Mouse (Mus musculus) adrenal gland, postnatal 14 days (tissue): Measurements from ENCODE around the gene Rimkla. TPM values are rescaled to one million over a fixed set of nuclear protein-coding genes. Genes with fewer than 3 reads are reported as not detected.
"Not testable (repeated sequence)": the region's sequence is repeated elsewhere in the genome, so short reads cannot be mapped to it uniquely, and the experiment has no call there.

Source experiments
- DNase-seq: peaks from one replicate; pipeline ENCODE4 v3.0.0; 2021; ENCODE audit warnings: mixed read lengths
- long read RNA-seq, 2 experiments: library from polyadenylated mRNA; stranded (forward); transcript quantifications; one replicate each; pipeline ENCODE4 v2.0.0; 2021
- total RNA-seq: library from RNA; stranded (reverse); gene quantifications from 2 replicates; pipeline ENCODE4 v1.2.3, GENCODE M21; 2021

Gene Rimkla
- total RNA-seq, result 0.22 and 0.79 TPM in 2 replicates
- long read RNA-seq, experiment 1, result 0 reads
- long read RNA-seq, experiment 2, result 0 reads

DNA sequence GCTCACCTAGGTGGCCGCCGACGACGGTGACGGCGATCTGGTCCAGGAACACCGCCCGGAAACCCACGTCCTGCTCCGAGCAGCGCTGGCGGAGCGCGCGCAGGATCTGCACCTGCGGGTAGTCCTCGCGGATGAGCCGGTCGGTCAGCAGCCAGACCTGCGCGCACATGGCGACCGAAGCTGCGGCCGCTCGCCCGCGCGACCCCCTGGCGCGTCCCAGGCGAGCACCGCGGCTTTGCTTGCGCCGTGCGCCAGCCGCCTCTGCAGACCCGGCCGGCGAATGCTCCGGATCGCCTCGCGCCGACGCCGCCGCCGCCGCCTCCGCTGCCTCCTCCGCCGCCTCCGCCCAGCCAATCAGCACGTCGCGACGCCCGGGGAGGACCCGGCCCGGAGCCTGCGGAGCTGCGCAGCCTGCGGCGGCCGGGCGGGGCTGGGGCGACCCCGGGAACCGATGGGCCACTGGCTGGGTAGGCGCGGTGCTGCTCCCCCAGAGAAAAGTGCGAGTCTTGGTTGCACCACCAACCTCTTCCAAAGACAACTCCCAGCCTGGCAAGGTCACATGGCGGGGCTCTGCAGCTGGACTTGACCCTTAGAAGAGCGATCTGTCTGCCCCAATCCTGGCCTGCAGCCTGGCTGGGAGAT is at the start of gene Rimkla:
Gene Rimkla (minus strand): TSS at position 338 of the 642 bp plus-strand sequence.
- peak; percentile 82 for DNase-seq

- DNase-seq, result no peak
Observed at GRCm38 (mm10) chr4:119540533-119540890, 48.1 kb upstream of the Rimkla start.

- DNase-seq, result peak; percentile 72
Observed at GRCm38 (mm10) chr4:119539836-119540532, 47.6 kb upstream of the Rimkla start.

- DNase-seq, result peak; percentile 98
Observed at GRCm38 (mm10) chr4:119539031-119539824, 46.8 kb upstream of the Rimkla start, which contains the start of gene Frg2f1. Gene Frg2f1, minus strand, starts transcription at chr4:119539529.

DNA sequence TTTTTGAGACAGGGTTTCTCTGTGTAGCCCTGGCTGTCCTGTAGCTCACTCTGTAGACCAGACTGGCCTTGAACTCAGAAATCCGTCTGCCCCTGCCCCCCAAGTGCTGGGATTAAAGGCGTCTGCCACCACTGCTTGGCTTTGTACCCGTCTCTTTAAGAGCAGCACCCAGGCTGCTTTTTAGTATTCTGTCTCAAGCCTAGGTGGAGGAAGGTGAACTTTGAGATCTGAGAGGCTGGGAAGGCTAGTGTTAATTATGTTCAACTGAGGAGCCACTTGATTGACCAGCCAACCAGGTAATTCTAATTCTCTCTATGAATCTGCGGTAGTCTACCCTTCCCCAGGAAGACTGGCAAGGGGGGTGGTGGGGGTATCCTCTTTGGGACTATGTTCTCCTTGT is 45.0 kb upstream of the Rimkla start:
- no peak for DNase-seq

DNA sequence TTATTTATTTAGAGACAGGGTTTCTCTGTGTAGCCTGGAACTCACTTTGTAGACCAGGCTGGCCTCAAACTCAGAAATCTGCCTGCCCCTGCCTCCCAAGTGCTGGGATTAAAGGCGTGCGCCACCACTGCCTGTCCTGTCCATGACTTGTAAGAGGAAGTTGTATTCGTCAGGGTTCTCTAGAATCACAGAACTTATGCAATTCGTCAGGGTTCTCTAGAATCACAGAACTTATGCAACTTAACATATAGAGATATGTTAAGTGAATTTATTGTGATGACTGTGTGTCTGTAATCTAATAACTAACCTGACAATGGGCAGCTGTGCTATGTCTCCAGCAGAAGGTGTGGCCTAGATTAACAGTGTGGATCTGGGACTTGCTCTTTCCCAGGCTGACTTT is 44.2 kb upstream of the Rimkla start, which contains the start of gene Foxj3:
Gene Foxj3 (plus strand): TSS at position 390 of the 400 bp plus-strand sequence.
- DNase-seq, result not testable (repeated sequence)

DNA sequence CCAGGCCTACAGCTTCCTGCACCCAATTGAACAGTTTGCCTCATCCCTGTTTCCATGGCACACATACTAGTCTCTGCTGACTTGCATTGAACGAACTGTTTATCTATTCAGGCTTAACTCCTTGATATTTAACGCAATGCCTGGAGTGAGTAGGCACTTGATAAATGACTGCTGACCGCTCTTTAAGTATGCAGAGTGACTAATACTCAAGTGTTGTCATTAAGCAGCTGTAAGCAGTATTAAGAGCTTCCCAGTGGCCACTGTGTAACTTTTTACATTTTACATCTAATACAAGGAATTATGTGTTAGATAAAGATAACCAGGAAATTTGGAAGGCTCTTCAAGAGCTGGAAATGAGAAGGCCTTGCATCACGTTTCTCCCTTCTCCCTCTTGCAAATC is 42.7 kb upstream of the Rimkla start:
- DNase-seq, result no peak

DNA sequence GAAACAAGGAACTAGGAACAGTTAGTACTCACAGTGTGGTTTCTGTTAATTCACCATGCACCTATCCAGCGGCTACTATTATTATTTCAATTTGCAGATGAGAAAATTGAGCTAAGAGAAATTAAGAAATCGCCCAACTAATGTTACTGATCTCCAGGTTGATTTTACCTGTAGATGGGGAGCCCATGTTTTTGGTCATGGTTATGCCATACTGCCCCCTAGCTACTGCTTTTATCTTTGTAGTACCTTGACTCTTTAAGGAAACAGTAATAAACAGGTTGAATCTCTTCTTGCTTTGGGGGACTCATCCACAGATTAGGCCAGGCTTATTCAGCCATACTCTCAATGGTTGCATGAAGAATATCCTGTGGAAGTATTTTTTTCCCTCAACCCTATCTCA is 39.4 kb upstream of the Rimkla start:
- no peak for DNase-seq

DNA sequence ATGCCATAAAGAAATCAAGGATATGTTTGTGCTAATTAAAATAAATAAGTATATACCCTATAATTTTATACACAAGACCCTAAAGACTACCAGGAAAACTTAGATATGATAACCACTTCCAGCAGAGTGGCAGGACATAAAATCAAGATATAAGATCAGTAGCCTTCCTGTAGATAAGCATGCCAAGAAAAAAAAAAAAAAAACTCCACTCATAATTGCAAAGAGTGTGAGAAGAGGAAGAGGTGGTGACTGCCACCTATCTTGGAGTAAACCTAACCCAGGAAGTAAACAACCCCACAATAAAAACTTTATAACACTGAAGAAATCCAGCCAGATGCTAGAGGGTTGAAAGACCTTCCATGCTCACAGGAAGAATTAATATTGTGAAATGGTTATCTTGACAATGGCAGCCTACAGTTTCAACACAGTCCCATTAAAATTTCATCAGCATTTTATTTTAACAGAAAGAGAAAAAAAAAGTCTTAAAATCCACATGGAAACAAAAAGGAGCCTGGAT is 34.0 kb upstream of the Rimkla start:
- DNase-seq, result no peak

GRCm38 (mm10) chr4:119524466-119524865 is 32.0 kb upstream of the Rimkla start:
- DNase-seq, result no peak

DNA sequence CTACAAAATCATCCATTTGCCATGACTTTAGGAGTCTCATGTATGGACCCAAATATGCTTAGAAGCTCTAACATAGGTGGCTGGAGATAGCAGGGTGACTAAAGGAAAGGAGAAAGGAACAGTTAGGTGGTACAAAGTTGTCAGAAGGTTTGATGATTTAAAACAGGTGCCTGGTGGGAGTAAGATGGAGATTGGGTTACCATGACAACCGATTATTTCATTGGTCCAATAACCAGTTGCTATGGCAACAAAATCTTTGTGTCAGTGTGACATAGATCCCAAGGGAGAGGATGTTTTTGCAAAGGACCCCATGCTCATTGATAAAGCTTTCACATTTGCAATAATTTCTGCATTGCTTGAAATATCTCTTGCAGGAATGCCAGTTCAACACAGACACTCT is 31.6 kb upstream of the Rimkla start:
- DNase-seq, result no peak

- no peak for DNase-seq
Observed at GRCm38 (mm10) chr4:119523575-119523974, 31.1 kb upstream of the Rimkla start.

DNA sequence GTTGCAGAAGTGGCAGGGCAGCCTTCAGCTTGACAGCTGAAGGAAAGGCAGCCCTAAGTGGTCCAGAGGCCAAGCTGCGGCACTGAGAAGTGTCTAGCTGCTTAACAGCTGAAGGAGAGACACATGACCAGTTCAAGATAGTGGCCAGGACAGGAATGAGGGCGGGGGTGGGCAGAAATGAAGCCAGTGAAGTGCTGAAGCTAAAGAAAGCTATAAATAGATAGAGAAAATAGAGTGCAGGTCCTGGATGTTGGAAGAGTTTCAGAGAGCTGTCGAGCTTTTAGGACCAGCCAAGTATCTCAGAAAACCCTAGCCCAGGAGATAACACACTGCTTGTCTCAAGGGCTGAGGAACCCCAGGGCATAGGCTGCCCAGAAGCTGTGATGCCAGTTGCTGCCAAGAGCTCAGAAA is 20.3 kb upstream of the Rimkla start:
- no peak for DNase-seq

DNA sequence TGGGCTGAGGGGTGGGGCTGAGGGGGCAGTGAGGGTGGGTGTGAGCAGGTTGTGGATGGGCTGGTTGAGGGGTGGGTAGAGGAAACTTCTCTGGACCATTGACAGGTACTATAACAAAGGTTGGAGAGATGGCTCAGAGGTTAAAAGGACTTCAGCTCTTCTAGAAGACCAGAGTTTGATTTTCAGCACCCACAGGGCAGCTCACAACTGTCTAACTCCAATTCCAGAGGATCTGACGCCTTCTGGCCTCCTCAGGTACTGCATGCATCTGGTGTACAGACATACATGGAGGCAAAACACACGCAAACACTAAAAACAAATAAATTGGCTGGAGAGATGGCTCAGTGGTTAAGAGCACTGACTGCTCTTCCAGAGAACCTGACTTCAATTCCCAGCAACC is 19.2 kb upstream of the Rimkla start:
- no peak for DNase-seq

DNA sequence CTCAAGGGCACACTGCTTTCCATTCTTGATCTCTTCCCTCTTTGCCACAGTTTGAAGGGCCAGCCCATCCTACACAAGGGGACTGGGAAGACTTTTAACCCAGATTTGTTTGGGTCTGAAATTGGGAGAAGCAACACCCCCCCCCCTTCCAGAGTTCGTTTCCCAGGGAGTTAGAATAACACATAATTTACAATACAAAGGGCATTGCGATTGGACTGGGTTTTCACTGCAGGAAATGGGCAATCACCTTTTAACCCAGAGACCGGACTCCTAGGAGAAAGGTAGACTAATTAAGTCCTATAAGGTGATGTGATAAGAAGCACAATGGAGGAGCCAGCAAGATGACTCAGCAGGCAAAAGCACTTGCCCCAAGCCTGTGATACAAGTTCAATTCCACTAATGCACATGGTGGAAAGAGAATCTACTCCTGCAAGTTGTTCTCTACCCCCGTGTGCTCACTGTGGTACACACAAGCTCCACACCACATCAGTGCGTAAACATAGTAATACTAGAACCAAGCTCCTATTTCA is 6.0 kb upstream of the Rimkla start:
- DNase-seq, result no peak

- DNase-seq, result no peak
Observed at GRCm38 (mm10) chr4:119492933-119493327, 502 bp upstream of the Rimkla start.

GRCm38 (mm10) chr4:119490806-119491205 is 1.6 kb downstream of the Rimkla start:
- peak; percentile 46 for DNase-seq

DNA sequence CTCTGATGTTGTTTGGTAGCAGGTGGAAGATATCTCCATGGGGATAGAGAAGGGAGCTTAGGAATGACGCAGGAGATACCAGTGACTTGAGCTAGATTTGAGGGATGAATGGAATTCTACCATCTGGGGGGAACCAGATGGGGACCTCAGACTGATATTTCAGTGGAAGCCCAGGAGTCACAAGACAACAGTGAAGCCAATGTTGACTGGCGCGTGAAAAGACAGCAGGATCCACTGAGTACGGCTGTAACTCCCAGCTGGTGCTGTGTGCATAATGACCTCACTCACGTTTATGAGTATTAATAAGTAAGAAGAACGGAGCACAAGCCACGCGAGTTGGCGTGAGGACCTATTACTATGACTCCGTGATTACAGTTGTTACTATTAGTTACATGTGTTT is 2.8 kb downstream of the Rimkla start:
- DNase-seq, result no peak

DNA sequence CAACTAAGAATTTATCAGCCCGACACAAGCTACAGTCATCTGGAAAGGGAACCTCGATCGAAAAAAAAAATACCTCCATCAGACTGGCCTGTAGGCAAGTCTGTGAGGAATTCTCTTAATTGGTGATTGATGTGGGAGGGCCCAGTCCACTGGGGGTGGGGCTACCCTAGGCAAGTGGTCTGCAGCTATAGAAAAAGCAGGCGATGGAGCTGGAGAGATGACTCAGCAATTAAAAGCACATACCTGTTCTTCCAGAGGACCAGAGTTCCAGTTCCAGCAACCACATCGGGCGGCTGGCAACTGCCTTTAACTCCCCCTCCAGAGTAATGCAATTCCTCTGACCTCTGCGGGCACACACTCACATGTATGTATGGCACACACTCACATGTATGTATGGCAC is 7.5 kb downstream of the Rimkla start:
- no peak for DNase-seq

GRCm38 (mm10) chr4:119483051-119483450 is 9.4 kb downstream of the Rimkla start:
- DNase-seq, result peak; percentile 76

DNA sequence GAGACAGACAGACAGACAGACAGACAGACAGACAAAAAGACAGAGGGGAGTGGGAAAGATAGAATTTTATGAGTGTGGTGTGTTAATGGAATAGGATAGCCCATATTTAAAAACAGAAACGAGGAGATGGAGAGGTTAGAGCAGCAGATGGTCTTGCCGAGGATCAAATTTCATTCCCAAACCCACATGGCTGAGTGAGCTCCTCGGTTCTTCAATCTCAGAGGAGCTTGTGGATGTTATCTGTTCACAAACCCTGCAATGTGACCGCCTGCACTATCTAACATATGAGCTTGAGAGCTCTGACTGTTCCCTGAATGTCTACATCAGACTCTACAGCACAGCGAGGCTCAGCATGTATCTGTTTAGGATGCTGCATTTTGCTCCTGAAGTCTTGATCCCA is 19.3 kb downstream of the Rimkla start:
- no peak for DNase-seq

GRCm38 (mm10) chr4:119472545-119472944 is 19.9 kb downstream of the Rimkla start:
- no peak for DNase-seq
